Mouse (Mus musculus) liver, postnatal 0 days (tissue): ENCODE results near the gene Cbx1.

ENCODE experiments used
- CTCF ChIP-seq: sonication (generic); IDR thresholded peaks from 2 replicates; pipeline ENCODE4 v1.5.1; 2016; ENCODE audit warnings: antibody characterized with exemption, low read depth
- EP300 ChIP-seq: IDR thresholded peaks from 2 replicates; pipeline ENCODE4 v1.6.1; 2016; ENCODE audit warnings: antibody characterized with exemption, low read depth, mild to moderate bottlenecking

DNA sequence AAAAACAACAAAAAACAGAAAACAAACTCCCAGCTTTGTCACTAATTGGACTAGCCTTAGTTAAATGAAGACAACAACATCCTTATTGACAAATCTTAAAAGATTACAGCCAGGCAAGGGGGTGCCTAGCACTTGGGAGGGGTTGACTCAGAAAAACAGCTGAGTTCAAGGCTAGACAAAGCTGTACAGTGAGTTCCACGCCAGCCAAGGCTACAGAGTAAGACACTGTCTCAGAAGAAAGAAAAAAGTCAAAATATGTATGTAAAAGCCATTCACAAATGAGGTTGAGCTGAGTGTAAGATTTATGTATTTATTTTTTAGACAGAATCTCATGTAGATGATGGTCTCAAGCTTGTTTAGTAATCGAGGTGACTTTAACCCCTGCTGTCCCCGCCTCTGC, 51.0 kb downstream of the Cbx1 start:
- no peak for TF ChIP-seq CTCF
- no peak for TF ChIP-seq EP300
